Mouse (Mus musculus) olfactory bulb, adult 2 months (tissue): ENCODE measurements at regions not wholly inside any gene's neighbourhood (a gene's known extent, or its start where the extent isn't known, plus 50 kb on each side); places are given as distances from the start of the nearest gene placed in this dataset.

Source experiments
- CTCF ChIP-seq: fragments of 200-500 bp; IDR thresholded peaks from 2 replicates; pipeline ENCODE4 v1.5.1; 2012; ENCODE audit warnings: low read depth, mild to moderate bottlenecking, low read length, moderate library complexity; ENCODE audit not compliant: insufficient read depth
- POLR2A ChIP-seq: fragments of 200-500 bp; IDR thresholded peaks from 2 replicates; pipeline ENCODE4 v1.6.1; 2012; ENCODE audit warnings: mild to moderate bottlenecking, low read depth, low read length, moderate library complexity; ENCODE audit not compliant: insufficient read depth

DNA sequence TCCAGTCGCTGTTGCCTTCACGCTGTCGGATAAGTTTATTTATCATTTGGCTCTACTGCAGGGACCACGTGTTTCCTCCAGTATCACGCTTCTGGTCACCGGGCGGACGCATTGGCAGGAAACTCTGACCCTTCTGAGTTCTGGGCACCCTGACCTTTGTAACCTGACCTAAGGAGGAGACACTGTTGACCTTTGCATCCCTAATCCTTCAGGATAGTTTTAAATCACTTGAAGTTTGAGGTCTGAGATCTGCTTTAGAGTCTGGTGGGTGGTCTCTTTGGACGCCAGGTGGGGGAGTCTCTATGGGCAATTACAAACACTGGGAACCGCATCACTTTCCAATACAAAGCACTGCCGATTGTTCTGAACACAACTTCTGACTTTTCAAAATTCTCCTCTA is 192.6 kb upstream of the Nrip1 start:
- TF ChIP-seq POLR2A (no peak), CTCF (no peak)
